Mouse (Mus musculus): ENCODE measurements around the gene Tmbim1.
A peak's percentile ranks its signal among the peaks of the same experiment; 100 is the strongest.
"Not testable (repeated sequence)": the region's sequence is repeated elsewhere in the genome, so short reads cannot be mapped to it uniquely, and the experiment has no call there.

Tmbim1 gene

DNA sequence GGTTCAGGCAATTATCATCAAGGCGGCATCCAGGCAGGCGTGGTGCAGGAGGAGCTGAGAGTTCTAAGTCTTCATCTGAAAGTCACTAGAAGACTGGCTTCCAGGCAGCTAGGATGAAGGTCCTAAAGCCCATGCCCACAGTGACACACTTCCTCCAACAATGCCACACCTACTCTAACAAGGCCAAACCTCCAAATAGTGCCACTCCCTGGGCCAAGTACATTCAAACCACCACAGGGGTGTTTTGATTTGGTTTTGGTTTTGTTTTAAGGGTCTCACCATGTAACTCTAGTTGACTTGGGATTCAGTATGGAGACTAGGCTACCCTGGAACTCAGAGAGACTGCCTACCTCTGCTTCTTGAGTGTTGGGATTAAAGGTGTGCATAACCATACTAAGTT lies at the start of gene Tmbim1:
Gene Tmbim1 (minus strand): TSS at position 101 of the 400 bp plus-strand sequence.
- no peak for DNase-seq (ENCODE audit: low spot score)

GRCm38 (mm10) chr1:74353453-74354229 lies 48.2 kb upstream of the Tmbim1 start:
- no peak for DNase-seq (ENCODE audit: low spot score)

- DNase-seq (ENCODE audit: low spot score): no peak
Measured at GRCm38 (mm10) chr1:74352532-74353096, 47.2 kb upstream of the Tmbim1 start.

DNA sequence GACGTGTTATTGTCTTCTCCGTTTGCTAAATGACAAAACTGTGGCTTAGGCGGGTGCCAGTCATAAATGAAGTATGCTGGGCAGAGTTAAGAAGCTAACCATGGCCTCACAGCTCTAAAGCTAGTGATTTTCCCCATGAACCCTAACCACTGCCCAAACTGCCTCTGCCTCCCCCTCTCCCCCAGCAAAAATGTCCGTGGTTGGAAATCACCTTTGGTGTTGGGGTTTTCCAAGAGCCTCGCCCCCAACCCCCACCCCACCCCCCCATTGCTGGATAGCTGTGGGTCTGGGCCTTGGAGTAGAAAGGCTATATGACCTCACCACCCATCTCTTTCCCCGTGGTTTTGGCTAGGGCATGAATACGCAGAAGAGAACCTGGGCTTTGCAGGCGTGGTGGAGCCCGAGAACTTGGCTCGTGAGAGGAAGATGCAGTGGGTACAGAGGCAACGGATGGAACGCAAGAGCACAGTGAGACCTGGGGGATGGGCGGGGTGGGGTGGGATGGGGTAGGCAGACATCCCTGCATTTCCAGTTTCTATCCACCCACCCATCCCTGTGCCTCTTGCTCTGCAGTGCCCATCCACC lies 45.9 kb upstream of the Tmbim1 start:
- no peak for DNase-seq (ENCODE audit: low spot score)

DNA sequence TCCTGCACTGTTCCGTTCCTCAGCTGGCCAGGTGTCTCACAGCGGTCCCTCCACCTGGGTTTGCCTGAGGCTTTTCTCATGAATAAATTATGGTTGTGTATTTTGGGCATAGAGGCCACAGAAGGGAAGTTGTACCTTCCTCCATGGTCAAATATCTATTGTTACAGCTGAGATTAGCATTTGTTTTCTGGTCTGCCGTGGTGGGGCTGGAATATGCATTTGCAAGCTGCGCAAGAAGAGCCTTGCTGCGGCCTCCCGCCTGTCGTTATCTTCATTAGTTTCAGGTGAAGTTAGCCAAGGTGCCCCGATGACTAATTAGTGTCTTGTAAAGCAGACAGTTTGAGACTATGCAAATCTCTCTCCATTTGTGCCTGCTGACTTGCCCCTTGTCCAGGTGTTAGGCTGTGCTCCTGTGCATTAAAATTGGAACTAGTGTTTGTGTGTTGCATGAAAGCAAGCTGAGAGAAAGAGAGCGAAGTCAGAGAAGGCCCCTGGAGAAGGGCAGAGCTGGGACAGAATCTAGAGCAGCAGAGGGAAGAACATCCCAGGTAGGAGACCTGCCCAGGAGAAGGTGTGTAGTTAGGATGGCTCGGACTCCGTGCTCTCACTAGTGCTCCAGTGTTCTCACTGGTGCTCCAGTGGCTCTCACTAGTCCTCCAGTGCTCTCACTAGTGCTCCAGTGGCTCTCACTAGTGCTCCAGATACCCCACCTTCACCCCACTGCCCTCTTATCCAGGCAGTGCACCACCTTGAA lies 38.9 kb upstream of the Tmbim1 start:
- no peak for DNase-seq (ENCODE audit: low spot score)

DNA sequence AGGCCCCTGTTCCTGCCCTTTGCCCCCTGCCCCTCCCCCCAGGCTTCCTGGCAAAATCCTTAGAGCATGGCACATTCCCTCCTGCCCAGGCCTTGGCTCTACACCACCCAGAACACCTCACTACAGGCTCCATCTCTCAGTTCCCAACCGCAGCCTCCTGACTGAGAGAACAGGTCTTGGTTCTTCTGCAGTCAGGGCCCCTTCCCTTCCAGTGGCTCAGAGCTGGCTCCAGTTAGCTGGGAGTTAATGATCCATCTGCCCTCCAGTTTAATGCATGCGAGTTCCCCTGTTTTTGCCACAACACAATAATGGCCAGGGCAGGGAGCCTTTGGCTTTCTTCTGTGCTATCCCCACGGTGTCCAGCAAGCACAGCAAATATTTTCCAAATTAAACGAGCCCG lies 37.7 kb upstream of the Tmbim1 start:
- DNase-seq (ENCODE audit: low spot score): no peak

- no peak for DNase-seq (ENCODE audit: low spot score)
Measured at GRCm38 (mm10) chr1:74342308-74342707, 36.9 kb upstream of the Tmbim1 start.

GRCm38 (mm10) chr1:74341898-74342297 lies 36.5 kb upstream of the Tmbim1 start:
- no peak for DNase-seq (ENCODE audit: low spot score)

DNA sequence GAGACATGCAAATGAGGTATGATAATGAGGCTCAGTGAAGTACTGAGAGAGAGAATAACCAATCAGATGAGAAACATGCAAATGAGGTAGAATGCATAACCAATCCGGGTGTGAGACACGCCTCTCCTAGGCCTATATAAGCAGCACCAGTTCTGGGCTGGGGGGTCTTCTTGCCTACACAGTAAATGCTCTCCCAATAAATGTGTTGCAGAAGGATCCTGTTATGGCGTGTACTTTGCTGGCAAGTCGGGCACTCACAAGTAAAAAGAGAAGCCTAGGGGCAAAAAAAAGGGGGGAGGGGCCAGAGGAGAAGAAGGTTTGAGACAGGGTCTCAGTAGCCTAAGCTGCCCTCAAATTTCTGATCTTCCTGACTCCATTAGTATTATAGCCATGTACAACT lies 35.6 kb upstream of the Tmbim1 start:
- DNase-seq (ENCODE audit: low spot score): not testable (repeated sequence)

DNA sequence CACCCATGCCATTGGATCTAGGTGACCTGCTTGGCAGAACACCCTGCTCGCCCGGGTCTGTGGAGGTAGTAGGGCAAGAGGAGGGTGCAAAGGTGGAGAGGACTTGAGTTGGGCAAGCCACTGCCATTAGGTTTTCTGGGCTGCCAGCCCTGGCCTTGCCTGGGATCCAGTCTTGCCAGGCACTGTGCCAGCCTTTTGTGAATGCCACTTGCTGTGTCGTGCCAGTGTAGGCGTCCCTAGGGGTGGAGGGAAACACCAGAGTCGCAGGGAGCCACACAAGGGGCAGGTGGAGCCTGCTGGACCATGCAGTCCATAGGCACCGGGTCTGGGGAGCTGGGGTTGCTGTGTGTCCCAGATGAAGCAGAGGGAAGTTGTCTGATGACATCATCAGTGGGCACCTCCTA lies 34.9 kb upstream of the Tmbim1 start:
- DNase-seq (ENCODE audit: low spot score): peak; percentile 69

DNA sequence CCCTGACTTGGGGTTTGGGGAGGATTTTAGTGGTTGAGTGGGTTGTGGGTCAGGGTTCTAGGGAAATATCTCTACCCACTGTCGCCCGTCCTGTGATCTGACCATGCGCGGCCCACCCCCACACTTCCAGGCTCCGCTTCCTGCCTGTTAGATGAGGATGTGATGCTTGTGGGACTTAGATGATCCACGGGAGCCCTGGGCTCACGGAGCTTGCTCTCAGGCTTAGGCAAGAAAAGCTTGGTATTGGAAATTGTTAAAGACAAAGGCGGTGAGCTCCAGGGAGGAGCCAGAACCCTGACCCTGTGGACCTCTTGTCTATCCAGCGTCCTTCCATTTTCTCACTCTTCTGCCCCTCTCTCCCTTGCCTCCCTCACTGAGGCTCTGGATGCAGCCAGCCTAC lies 34.5 kb upstream of the Tmbim1 start:
- no peak for DNase-seq (ENCODE audit: low spot score)

DNA sequence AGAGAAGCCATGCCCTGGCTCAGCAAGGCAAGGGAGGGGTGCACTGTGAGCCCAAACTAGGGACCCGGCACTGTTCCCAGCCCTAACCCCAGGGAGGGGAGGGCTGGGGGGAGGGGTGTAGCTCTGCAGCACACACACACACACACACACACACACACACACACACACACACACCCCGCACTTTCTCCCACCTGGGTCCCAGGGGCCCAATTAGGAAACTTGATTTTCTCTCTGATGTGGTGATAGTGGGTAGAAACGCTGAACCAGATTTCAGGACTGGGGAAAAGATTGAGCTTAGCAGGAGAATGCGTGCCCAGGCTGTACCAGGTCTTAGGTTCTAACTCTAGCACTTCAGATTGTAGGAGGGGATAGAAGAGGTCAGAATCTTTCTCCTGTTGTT lies 33.2 kb upstream of the Tmbim1 start:
- DNase-seq (ENCODE audit: low spot score): no peak

DNA sequence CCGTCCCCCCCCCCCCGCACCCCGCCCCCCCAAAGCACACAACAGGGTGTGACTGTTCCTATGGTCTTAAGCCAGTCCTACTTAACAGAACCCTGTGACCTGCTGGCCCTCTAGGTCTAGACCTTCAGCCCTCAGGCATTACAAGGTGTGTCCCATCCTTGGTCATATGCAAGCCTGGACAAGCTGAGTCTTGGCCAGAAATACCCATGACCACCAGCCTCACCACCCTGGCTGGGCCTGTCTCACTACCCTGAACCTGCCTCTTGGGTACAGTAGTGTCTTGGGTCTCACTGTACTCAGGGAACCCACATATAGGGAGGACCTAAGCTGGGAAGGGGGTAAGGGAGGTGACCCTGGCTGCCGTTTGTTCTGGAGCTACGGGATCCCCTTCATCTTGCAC lies 32.6 kb upstream of the Tmbim1 start:
- no peak for DNase-seq (ENCODE audit: low spot score)

GRCm38 (mm10) chr1:74337241-74337771 lies 31.9 kb upstream of the Tmbim1 start:
- DNase-seq (ENCODE audit: low spot score): no peak

DNA sequence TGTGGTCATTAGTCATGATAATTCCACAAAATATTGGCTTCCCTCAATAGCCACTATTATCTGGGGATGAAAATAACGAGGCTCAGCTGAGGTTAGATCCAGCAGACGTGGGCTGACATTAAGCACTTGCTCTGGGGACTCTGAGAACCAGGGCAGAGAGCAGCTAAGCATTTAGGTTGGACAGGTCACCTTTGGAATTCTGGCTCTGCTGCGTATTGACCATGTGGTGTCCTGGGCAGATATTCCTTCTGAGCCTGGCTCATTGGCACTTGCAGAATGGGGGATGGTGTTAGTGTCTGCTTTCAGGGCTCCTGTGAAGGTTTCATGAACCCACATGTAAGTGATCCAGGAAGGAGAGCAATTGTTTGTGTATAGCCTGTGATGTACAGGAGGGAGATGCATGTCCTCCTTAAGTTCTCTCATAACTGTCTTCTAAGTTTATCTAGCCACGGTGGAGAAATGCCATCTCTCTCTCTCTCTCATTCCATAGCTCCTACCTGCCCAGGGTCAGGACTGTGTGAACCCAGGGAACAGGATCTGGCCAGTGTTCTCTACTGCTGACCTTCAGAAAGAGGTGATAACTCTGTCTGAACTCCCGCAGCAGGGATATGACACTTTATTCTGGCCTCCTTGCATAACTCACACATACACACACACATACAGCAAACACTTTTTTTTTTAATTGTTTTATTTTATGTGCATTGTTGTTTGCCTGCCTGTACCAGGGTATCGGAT lies 30.2 kb upstream of the Tmbim1 start:
- DNase-seq (ENCODE audit: low spot score): no peak

DNA sequence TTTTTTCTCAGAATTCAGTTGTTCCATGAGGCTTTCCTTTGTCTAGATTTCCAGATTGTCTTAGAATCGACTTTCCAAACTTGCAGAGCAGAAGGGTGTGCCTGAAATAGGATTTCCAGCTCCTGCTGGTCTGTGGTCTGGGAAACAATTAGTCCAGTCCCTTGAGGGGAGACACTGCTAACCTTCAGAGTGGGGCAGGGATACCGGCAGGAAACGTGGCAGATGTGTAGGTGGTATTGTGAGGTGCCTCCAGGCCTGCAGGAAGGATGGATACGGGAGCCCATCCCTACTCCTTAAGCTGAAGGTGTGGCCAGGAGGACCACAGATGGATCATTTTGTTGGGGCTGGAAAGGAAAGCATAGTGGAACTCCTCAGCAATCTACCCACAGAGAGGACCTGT lies 29.6 kb upstream of the Tmbim1 start:
- DNase-seq (ENCODE audit: low spot score): no peak

GRCm38 (mm10) chr1:74334607-74335006 lies 29.2 kb upstream of the Tmbim1 start:
- DNase-seq (ENCODE audit: low spot score): no peak

DNA sequence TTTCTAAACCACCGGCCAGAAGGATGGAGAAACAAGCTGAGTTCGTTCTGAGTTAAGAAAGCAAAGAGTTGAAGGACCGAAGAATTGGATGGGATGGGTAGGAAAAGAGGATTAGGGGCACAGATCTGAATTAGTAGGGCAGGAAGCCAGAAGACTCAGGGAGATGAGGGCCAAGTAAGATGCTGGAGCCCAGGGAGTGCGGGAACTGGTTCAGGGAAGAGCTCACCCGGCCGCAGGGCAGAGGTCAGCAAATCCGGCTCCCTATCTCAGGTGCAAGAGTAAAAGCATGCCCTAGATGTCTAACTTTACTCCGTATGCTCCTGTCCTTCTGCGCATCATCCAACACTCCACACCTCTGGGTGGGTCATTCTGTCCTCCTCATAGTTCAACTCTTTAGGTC lies 27.5 kb upstream of the Tmbim1 start:
- DNase-seq (ENCODE audit: low spot score): no peak

GRCm38 (mm10) chr1:74332241-74332763 lies 26.9 kb upstream of the Tmbim1 start:
- peak; percentile 97 for DNase-seq (ENCODE audit: low spot score)

- DNase-seq (ENCODE audit: low spot score): no peak
Measured at GRCm38 (mm10) chr1:74331046-74331681, 25.7 kb upstream of the Tmbim1 start.

- no peak for DNase-seq (ENCODE audit: low spot score)
Measured at GRCm38 (mm10) chr1:74329899-74330431, 24.5 kb upstream of the Tmbim1 start.

All from layer of hippocampus, adult 11-12 months (tissue).